Mouse (Mus musculus) intestine, postnatal 0 days (tissue): ENCODE measurements around the gene Usp12. TPM values are rescaled to one million over a fixed set of nuclear protein-coding genes. Genes with fewer than 3 reads are reported as not detected.

ENCODE experiments used
- ATAC-seq: fragments of 200-750 bp; cut with Nextera tagmentation; 2 replicates; pipeline ENCODE4 v1.8.0; 2017; ENCODE audit warnings: mild to moderate bottlenecking, moderate TSS enrichment, moderate library complexity
- H3K27ac ChIP-seq: fragments of 300-500 bp; sonication (generic); 2 replicates; pipeline ENCODE4 v1.5.1; 2014; ENCODE audit warnings: mild to moderate bottlenecking, low read depth, low read length, moderate library complexity
- H3K27me3 ChIP-seq: fragments of 300-500 bp; sonication (generic); replicated peaks from 2 replicates; pipeline ENCODE4 v1.6.1; 2014; ENCODE audit warnings: low read length, mixed read lengths; ENCODE audit not compliant: control insufficient read depth, insufficient read depth
- H3K36me3 ChIP-seq: fragments of 300-500 bp; sonication (generic); 2 replicates; pipeline ENCODE4 v1.6.1; 2014; ENCODE audit warnings: mild to moderate bottlenecking, moderate library complexity; ENCODE audit not compliant: control insufficient read depth, insufficient read depth
- H3K4me1 ChIP-seq: fragments of 300-500 bp; sonication (generic); replicated peaks from 2 replicates; pipeline ENCODE4 v1.6.1; 2014; ENCODE audit warnings: antibody characterized with exemption, low read length, mixed read lengths; ENCODE audit not compliant: control insufficient read depth, insufficient read depth
- H3K4me2 ChIP-seq: fragments of 300-500 bp; sonication (generic); replicated peaks from 2 replicates; pipeline ENCODE4 v1.6.1; 2014; ENCODE audit warnings: low read depth, mild to moderate bottlenecking, moderate library complexity
- H3K4me3 ChIP-seq: fragments of 300-500 bp; sonication (generic); 2 replicates; pipeline ENCODE4 v1.5.1; 2014; ENCODE audit warnings: low read depth, low read length
- H3K9ac ChIP-seq: fragments of 300-500 bp; sonication (generic); 2 replicates; pipeline ENCODE4 v1.6.1; 2014; ENCODE audit warnings: mild to moderate bottlenecking, low read depth, low read length
- H3K9me3 ChIP-seq: fragments of 300-500 bp; sonication (generic); 2 replicates; pipeline ENCODE4 v1.6.1; 2016; ENCODE audit warnings: mixed run types; ENCODE audit not compliant: control insufficient read depth
- CTCF ChIP-seq: sonication (generic); IDR thresholded peaks from 2 replicates; pipeline ENCODE4 v1.5.1; 2016; ENCODE audit warnings: low read depth, mild to moderate bottlenecking, control low read depth, antibody characterized with exemption, moderate library complexity
- WGBS: fragments of 180-500 bp; shearing (Covaris S2); extraction: QIAGEN DNeasy Blood & Tissue Kit; methylation state at CpG from one replicate; pipeline ENCODE4 v1.1.7; 2014; 5-methylcytosine and 5-hydroxymethylcytosine counted together
- polyA plus RNA-seq: library from polyadenylated mRNA; unstranded; fragments of >200 nt; fragmentation: Nextera tagmentation; extraction: Ambion mirVana; gene quantifications from 2 replicates; pipeline ENCODE4 v1.2.1, GENCODE M21; 2015

Usp12 gene
- polyA plus RNA-seq = 21.7 and 24.0 TPM in 2 replicates

- H3K4me1 ChIP-seq = peaks cover 14% of the 10 kb centered on the region
- TF ChIP-seq CTCF = no peak
- H3K9me3 ChIP-seq = no peaks in the 10 kb centered on the region
- peak within 1 kb of the TSS; percentile 73 for H3K4me2 ChIP-seq
- no peaks in the 10 kb centered on the region for H3K27me3 ChIP-seq
- peak within 1 kb of the TSS; percentile 95 for H3K9ac ChIP-seq
- whole genome bisulfite sequencing = 1% methylated on average over 24 of the region's 51 CpGs
- H3K27ac ChIP-seq = peak within 1 kb of the TSS; percentile 93
- ATAC-seq = peak; percentile 98
- H3K4me3 ChIP-seq = peak within 1 kb of the TSS; percentile 99
- no peaks in the 10 kb centered on the region for H3K36me3 ChIP-seq
Measured at GRCm38 (mm10) chr5:146794853-146795252, at the start of gene Usp12. TSS of gene Usp12 (minus strand) at chr5:146795006.

- ATAC-seq = peak; percentile 18
- Histone ChIP-seq H3K9me3 (no peaks in the 10 kb centered on the region), H3K27ac (no peak overlapping the region)
Measured at GRCm38 (mm10) chr5:146844301-146844941, 49.6 kb upstream of the Usp12 start.

GRCm38 (mm10) chr5:146841996-146842395, 47.2 kb upstream of the Usp12 start:
- H3K27ac ChIP-seq = no peak overlapping the region
- H3K4me3 ChIP-seq = no peak overlapping the region
- no peak for TF ChIP-seq CTCF
- H3K9ac ChIP-seq = no peak overlapping the region
- 74% methylated on average over 4 of the region's 4 CpGs for WGBS
- ATAC-seq = no peak
- no peaks in the 10 kb centered on the region for H3K27me3 ChIP-seq
- no peak overlapping the region for H3K4me2 ChIP-seq
- peaks cover 10% of the 10 kb centered on the region for H3K36me3 ChIP-seq
- H3K9me3 ChIP-seq = no peaks in the 10 kb centered on the region
- no peaks in the 10 kb centered on the region for H3K4me1 ChIP-seq

More at GRCm38 (mm10) chr5:146844301-146844941, 49.6 kb upstream of the Usp12 start:
- Histone ChIP-seq H3K27me3 (no peaks in the 10 kb centered on the region), H3K4me1 (no peaks in the 10 kb centered on the region), H3K36me3 (no peaks in the 10 kb centered on the region), H3K4me2 (peak overlapping the region; percentile 99), H3K9ac (no peak overlapping the region), H3K4me3 (peak overlapping the region; percentile 63)
- 19% methylated on average over 6 of the region's 6 CpGs for WGBS
- TF ChIP-seq CTCF = peak; percentile 55

GRCm38 (mm10) chr5:146841301-146841700, 46.5 kb upstream of the Usp12 start:
- 88% methylated on average over 5 of the region's 5 CpGs for WGBS
- no peak for TF ChIP-seq CTCF
- no peak for ATAC-seq

GRCm38 (mm10) chr5:146840422-146840821, 45.6 kb upstream of the Usp12 start:
- H3K4me1 ChIP-seq = no peaks in the 10 kb centered on the region
- H3K4me3 ChIP-seq = no peak overlapping the region
- H3K27ac ChIP-seq = no peak overlapping the region
- no peak for TF ChIP-seq CTCF
- H3K4me2 ChIP-seq = no peak overlapping the region
- no peak overlapping the region for H3K9ac ChIP-seq
- 64% methylated on average over 4 of the region's 4 CpGs for WGBS
- no peak for ATAC-seq
- H3K9me3 ChIP-seq = no peaks in the 10 kb centered on the region
- peaks cover 26% of the 10 kb centered on the region for H3K36me3 ChIP-seq
- no peaks in the 10 kb centered on the region for H3K27me3 ChIP-seq

More at GRCm38 (mm10) chr5:146841301-146841700, 46.5 kb upstream of the Usp12 start:
- Histone ChIP-seq H3K4me2 (no peak overlapping the region), H3K4me3 (no peak overlapping the region), H3K36me3 (peaks cover 17% of the 10 kb centered on the region), H3K27me3 (no peaks in the 10 kb centered on the region), H3K27ac (no peak overlapping the region), H3K4me1 (no peaks in the 10 kb centered on the region), H3K9me3 (no peaks in the 10 kb centered on the region), H3K9ac (no peak overlapping the region)

GRCm38 (mm10) chr5:146839760-146840159, 45.0 kb upstream of the Usp12 start:
- Histone ChIP-seq H3K9ac (no peak overlapping the region), H3K36me3 (peaks cover 32% of the 10 kb centered on the region), H3K4me2 (no peak overlapping the region), H3K27ac (no peak overlapping the region), H3K9me3 (no peaks in the 10 kb centered on the region), H3K27me3 (no peaks in the 10 kb centered on the region), H3K4me3 (no peak overlapping the region), H3K4me1 (no peaks in the 10 kb centered on the region)
- no peak for TF ChIP-seq CTCF
- WGBS = 61% methylated on average over 5 of the region's 5 CpGs
- no peak for ATAC-seq
